Mouse (Mus musculus): ENCODE results near the gene Fam186a. TPM values are rescaled to one million over a fixed set of nuclear protein-coding genes. Genes with fewer than 3 reads are reported as not detected.

Gene Fam186a
- not detected in 2 replicates for polyA plus RNA-seq (2012)

DNA sequence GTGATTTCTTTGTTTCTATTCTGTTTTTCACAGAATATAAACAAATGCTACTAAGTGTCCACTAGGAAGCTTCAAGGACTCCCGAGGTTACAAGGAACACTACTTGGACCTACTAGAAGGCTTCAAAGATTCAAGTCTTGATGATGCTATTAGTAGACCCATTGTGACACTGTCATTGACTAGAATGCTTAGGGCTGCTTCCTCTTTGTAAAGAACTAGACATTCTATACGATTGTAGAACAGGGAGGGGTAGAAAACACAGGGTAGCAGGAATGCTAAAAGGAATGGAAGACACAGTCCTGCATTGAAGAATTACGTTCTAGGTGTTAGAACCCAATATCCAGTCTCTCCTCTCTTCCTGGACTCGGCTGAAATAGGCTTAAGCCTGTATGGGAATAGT, at the start of gene Fam186a:
Gene Fam186a, minus strand, starts transcription at position 101 of the 400 bp plus-strand sequence.

DNA sequence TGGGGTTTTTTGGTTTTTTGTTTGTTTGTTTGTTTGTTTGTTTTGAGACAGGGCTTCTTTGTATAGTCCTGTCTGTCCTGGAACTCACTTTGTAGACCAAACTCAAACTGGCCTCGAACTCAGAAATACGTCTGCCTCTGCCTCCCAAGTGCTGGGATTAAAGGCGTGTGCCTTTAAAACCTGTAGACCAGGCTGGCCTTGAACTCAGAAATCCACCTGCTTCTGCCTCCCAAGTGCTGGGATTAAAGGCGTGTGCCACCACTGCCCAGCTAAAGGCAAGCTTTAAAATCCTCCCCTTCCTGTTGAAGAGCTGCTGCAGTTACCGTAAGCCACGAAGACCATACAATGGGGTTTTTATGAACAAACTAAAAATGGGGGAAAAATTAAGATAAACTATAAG, 2.9 kb upstream of the Fam186a start, which contains the start of gene Larp4:
Gene Larp4, plus strand, starts transcription at position 301 of the 400 bp plus-strand sequence.

DNA sequence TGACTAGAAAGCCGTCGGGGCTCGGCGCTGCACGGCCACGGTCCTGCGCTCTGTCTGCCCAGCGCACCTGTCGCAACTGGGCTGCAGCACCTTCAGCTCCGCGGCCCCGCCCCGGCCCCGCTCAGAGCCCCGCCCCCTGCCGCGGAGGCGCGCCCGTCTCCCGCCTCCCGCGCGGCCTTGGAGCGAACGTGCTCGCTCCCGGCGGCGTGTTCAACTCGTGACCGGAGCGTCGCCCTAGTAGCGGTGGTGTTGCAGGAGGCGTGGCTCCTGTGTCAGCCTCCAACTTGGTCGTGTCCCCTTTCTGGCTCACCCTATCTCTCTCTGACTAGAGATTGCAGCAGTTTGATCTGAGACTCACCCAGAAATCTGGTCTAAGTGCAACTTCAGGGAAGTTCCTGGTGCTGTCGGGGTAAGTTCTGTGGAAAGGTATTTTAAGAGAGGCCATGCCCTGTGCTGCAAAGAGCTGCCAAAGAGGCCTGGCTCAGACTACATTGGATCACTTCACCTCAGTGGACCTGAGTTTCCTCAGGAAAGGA, 91.5 kb downstream of the Fam186a start, which contains the start of gene Lima1:
Gene Lima1, minus strand, starts transcription at position 123 of the 536 bp plus-strand sequence.

Other genes starting within 250 kb of the Fam186a start
- 1.3 and 1.9 TPM in 2 replicates for gene Gpd1, start 249.5 kb downstream of the Fam186a start, polyA plus RNA-seq (2012)
- 103 and 108 TPM in 2 replicates for gene Cox14, start 241.4 kb downstream of the Fam186a start, polyA plus RNA-seq (2012)
- 11.2 and 14.4 TPM in 2 replicates for gene Cers5, start 194.2 kb downstream of the Fam186a start, polyA plus RNA-seq (2012)
- gene Lima1, start 91.6 kb downstream of the Fam186a start, polyA plus RNA-seq (2012): 1.0 and 1.7 TPM in 2 replicates
- gene Larp4, start 3.0 kb upstream of the Fam186a start, polyA plus RNA-seq (2012): 10.8 and 12.7 TPM in 2 replicates
- 2.2 and 2.7 TPM in 2 replicates for gene Dip2b, start 71.6 kb upstream of the Fam186a start, polyA plus RNA-seq (2012)